Mouse (Mus musculus): ENCODE data around the gene Phf21a. TPM values are rescaled to one million over a fixed set of nuclear protein-coding genes. Genes with fewer than 3 reads are reported as not detected.
"Not testable (repeated sequence)": the region's sequence is repeated elsewhere in the genome, so short reads cannot be mapped to it uniquely, and the experiment has no call there.

Phf21a gene
- polyA plus RNA-seq, 2 experiments from 2014 or later, result 48.6 to 56.9 TPM

GRCm38 (mm10) chr2:92085721-92086120, 7.2 kb upstream of the Phf21a start:
- no peak for ATAC-seq

GRCm38 (mm10) chr2:92087065-92087464, 5.9 kb upstream of the Phf21a start:
- ATAC-seq, result no peak

- no peak for ATAC-seq
These were observed 3.1 kb upstream of the Phf21a start for GRCm38 (mm10) chr2:92089782-92090181.

GRCm38 (mm10) chr2:92093503-92093902, 586 bp downstream of the Phf21a start:
- ATAC-seq, result not testable (repeated sequence)

GRCm38 (mm10) chr2:92094078-92094477, 1.2 kb downstream of the Phf21a start:
- ATAC-seq, result no peak

GRCm38 (mm10) chr2:92100768-92101167, 7.9 kb downstream of the Phf21a start:
- no peak for ATAC-seq

GRCm38 (mm10) chr2:92124523-92124922, 31.6 kb downstream of the Phf21a start:
- ATAC-seq, result no peak

- no peak for ATAC-seq
These were observed 32.4 kb downstream of the Phf21a start for GRCm38 (mm10) chr2:92125330-92125729.

GRCm38 (mm10) chr2:92130071-92130470, 37.2 kb downstream of the Phf21a start:
- ATAC-seq, result no peak

GRCm38 (mm10) chr2:92138736-92139135, 45.8 kb downstream of the Phf21a start:
- ATAC-seq, result no peak

- ATAC-seq, result no peak
These were observed 46.4 kb downstream of the Phf21a start for GRCm38 (mm10) chr2:92139365-92139764.

GRCm38 (mm10) chr2:92140383-92140782, 47.5 kb downstream of the Phf21a start:
- no peak for ATAC-seq

- ATAC-seq, result no peak
These were observed 48.2 kb downstream of the Phf21a start for GRCm38 (mm10) chr2:92141073-92141472.

- ATAC-seq, result no peak
These were observed 51.0 kb downstream of the Phf21a start for GRCm38 (mm10) chr2:92143932-92144331.

- ATAC-seq, result not testable (repeated sequence)
These were observed 55.2 kb downstream of the Phf21a start for GRCm38 (mm10) chr2:92147925-92148750.

- no peak for ATAC-seq
These were observed 71.4 kb downstream of the Phf21a start for GRCm38 (mm10) chr2:92164291-92164690.

GRCm38 (mm10) chr2:92166950-92167349, 74.0 kb downstream of the Phf21a start:
- no peak for ATAC-seq

- ATAC-seq, result no peak
These were observed 78.2 kb downstream of the Phf21a start for GRCm38 (mm10) chr2:92171046-92171643.

- no peak for ATAC-seq
These were observed 79.4 kb downstream of the Phf21a start for GRCm38 (mm10) chr2:92172300-92172699.

- ATAC-seq, result no peak
These were observed 80.3 kb downstream of the Phf21a start for GRCm38 (mm10) chr2:92173186-92173585.

- no peak for ATAC-seq
These were observed 81.3 kb downstream of the Phf21a start for GRCm38 (mm10) chr2:92174265-92174664.

GRCm38 (mm10) chr2:92175002-92175401, 82.1 kb downstream of the Phf21a start:
- ATAC-seq, result no peak

- ATAC-seq, result no peak
These were observed 83.4 kb downstream of the Phf21a start for GRCm38 (mm10) chr2:92176292-92176691.

GRCm38 (mm10) chr2:92182146-92182756, 89.3 kb downstream of the Phf21a start:
- ATAC-seq, result no peak

All from activated CD4-positive, CD25-positive, alpha-beta regulatory T cell, adult 4 months (primary cell).